Mouse (Mus musculus) limb, embryonic 13.5 days (tissue): ENCODE data around the gene Gm7075. TPM values are rescaled to one million over a fixed set of nuclear protein-coding genes. Genes with fewer than 3 reads are reported as not detected.
"Not testable (repeated sequence)": the region's sequence is repeated elsewhere in the genome, so short reads cannot be mapped to it uniquely, and the experiment has no call there.

Source experiments
- ATAC-seq: fragments of 200-750 bp; cut with Nextera tagmentation; 2 replicates; pipeline ENCODE4 v1.8.0; 2017; ENCODE audit warnings: low read depth, moderate number of reproducible peaks, moderate TSS enrichment; ENCODE audit not compliant: low FRiP score
- H3K27ac ChIP-seq: fragments of 300-500 bp; sonication (generic); 2 replicates; pipeline ENCODE4 v1.5.1; 2015; ENCODE audit warnings: inconsistent platforms, mild to moderate bottlenecking, moderate library complexity
- H3K27me3 ChIP-seq: fragments of 300-500 bp; sonication (generic); 2 replicates; pipeline ENCODE4 v1.6.1; 2015; ENCODE audit warnings: mild to moderate bottlenecking, inconsistent platforms
- H3K36me3 ChIP-seq: fragments of 300-500 bp; sonication (generic); 2 replicates; pipeline ENCODE4 v1.6.1; 2015; ENCODE audit warnings: inconsistent platforms, mild to moderate bottlenecking, moderate library complexity
- H3K4me1 ChIP-seq: fragments of 300-500 bp; sonication (generic); 2 replicates; pipeline ENCODE4 v1.6.1; 2015; ENCODE audit warnings: inconsistent platforms
- H3K4me2 ChIP-seq: fragments of 300-500 bp; sonication (generic); replicated peaks from 2 replicates; pipeline ENCODE4 v1.6.1; 2015; ENCODE audit warnings: inconsistent platforms, mild to moderate bottlenecking, moderate library complexity
- H3K4me3 ChIP-seq: fragments of 300-500 bp; sonication (generic); 2 replicates; pipeline ENCODE4 v1.5.1; 2015; ENCODE audit warnings: moderate library complexity, mild to moderate bottlenecking, inconsistent platforms
- H3K9ac ChIP-seq: fragments of 300-500 bp; sonication (generic); 2 replicates; pipeline ENCODE4 v1.6.1; 2015; ENCODE audit warnings: mild to moderate bottlenecking, inconsistent platforms
- H3K9me3 ChIP-seq: fragments of 300-500 bp; sonication (generic); 2 replicates; pipeline ENCODE4 v1.6.1; 2016; ENCODE audit warnings: inconsistent platforms
- WGBS: fragments of 180-500 bp; shearing (Covaris S2); methylation state at CpG from one replicate; pipeline ENCODE4 v1.1.7; 2015; 5-methylcytosine and 5-hydroxymethylcytosine counted together
- polyA plus RNA-seq: library from polyadenylated mRNA; unstranded; fragments of >200 nt; fragmentation: Nextera tagmentation; extraction: Ambion mirVana; gene quantifications from 2 replicates; pipeline ENCODE4 v1.2.1, GENCODE M21; 2015

The Gm7075 gene
- polyA plus RNA-seq, result not detected in 2 replicates

- no peak within 1 kb of the TSS for H3K9ac ChIP-seq
- no peak within 1 kb of the TSS for H3K4me3 ChIP-seq
- ATAC-seq, result no peak
- H3K4me2 ChIP-seq, result no peak within 1 kb of the TSS
- 0 out of 2 replicates have a peak, but pooled peaks cover 2% of the 10 kb centered on the region for H3K27me3 ChIP-seq
- WGBS, result 89% methylated on average over 18 of the region's 18 CpGs
- H3K4me1 ChIP-seq, result no peaks in the 10 kb centered on the region
- no peaks in the 10 kb centered on the region for H3K36me3 ChIP-seq
- no peaks in the 10 kb centered on the region for H3K9me3 ChIP-seq
- H3K27ac ChIP-seq, result no peak within 1 kb of the TSS
Observed at GRCm38 (mm10) chr10:63421739-63422735, at the start of gene Gm7075. TSS of gene Gm7075 (minus strand) at chr10:63421789.

- Histone ChIP-seq H3K36me3 (no peaks in the 10 kb centered on the region), H3K9me3 (no peaks in the 10 kb centered on the region), H3K4me1 (peaks cover 3% of the 10 kb centered on the region; the same call in 1 of the 2 replicates), H3K27me3 (peaks cover 6% of the 10 kb centered on the region; the same call in 1 of the 2 replicates), H3K4me2 (no peak overlapping the region), H3K9ac (no peak overlapping the region), H3K27ac (no peak overlapping the region), H3K4me3 (no peak overlapping the region)
- WGBS, result 66% methylated on average over 5 of the region's 5 CpGs
- ATAC-seq, result no peak
Observed at GRCm38 (mm10) chr10:63460935-63461334, 39.3 kb upstream of the Gm7075 start.

GRCm38 (mm10) chr10:63457292-63458128, 35.9 kb upstream of the Gm7075 start:
- ATAC-seq, result no peak
- Histone ChIP-seq H3K4me2 (no peak overlapping the region), H3K9me3 (no peaks in the 10 kb centered on the region), H3K4me3 (no peak overlapping the region), H3K9ac (no peak overlapping the region), H3K36me3 (no peaks in the 10 kb centered on the region), H3K4me1 (peaks cover 7% of the 10 kb centered on the region), H3K27me3 (peaks cover 6% of the 10 kb centered on the region; the same call in 1 of the 2 replicates), H3K27ac (no peak overlapping the region)
- 66% methylated on average over 17 of the region's 17 CpGs for WGBS

GRCm38 (mm10) chr10:63455110-63455878, 33.7 kb upstream of the Gm7075 start:
- no peak overlapping the region for H3K4me2 ChIP-seq
- no peak overlapping the region for H3K27ac ChIP-seq
- H3K36me3 ChIP-seq, result no peaks in the 10 kb centered on the region
- H3K9ac ChIP-seq, result no peak overlapping the region
- no peaks in the 10 kb centered on the region for H3K9me3 ChIP-seq
- peaks cover 7% of the 10 kb centered on the region for H3K4me1 ChIP-seq
- no peak overlapping the region for H3K4me3 ChIP-seq
- no peak for ATAC-seq
- WGBS, result 56% methylated on average over 8 of the region's 8 CpGs
- peaks cover 6% of the 10 kb centered on the region; the same call in 1 of the 2 replicates for H3K27me3 ChIP-seq

- Histone ChIP-seq H3K27ac (no peak overlapping the region), H3K27me3 (peaks cover 6% of the 10 kb centered on the region; the same call in 1 of the 2 replicates), H3K4me2 (no peak overlapping the region), H3K36me3 (no peaks in the 10 kb centered on the region), H3K4me3 (no peak overlapping the region), H3K4me1 (peaks cover 6% of the 10 kb centered on the region), H3K9ac (no peak overlapping the region), H3K9me3 (no peaks in the 10 kb centered on the region)
- ATAC-seq, result no peak
- 83% methylated on average over 4 of the region's 4 CpGs for WGBS
Observed at GRCm38 (mm10) chr10:63453926-63454325, 32.3 kb upstream of the Gm7075 start.

GRCm38 (mm10) chr10:63444602-63445387, 23.2 kb upstream of the Gm7075 start:
- not testable (repeated sequence) for ATAC-seq, H3K4me3 ChIP-seq, H3K9ac ChIP-seq

GRCm38 (mm10) chr10:63439694-63440228, 18.2 kb upstream of the Gm7075 start:
- Histone ChIP-seq H3K4me3 (no peak overlapping the region), H3K27me3 (no peaks in the 10 kb centered on the region), H3K9me3 (no peaks in the 10 kb centered on the region), H3K4me1 (no peaks in the 10 kb centered on the region), H3K36me3 (no peaks in the 10 kb centered on the region), H3K9ac (no peak overlapping the region), H3K4me2 (no peak overlapping the region), H3K27ac (no peak overlapping the region)
- WGBS, result 64% methylated on average over 7 of the region's 7 CpGs
- no peak for ATAC-seq

More at GRCm38 (mm10) chr10:63444602-63445387, 23.2 kb upstream of the Gm7075 start:
- WGBS, result 83% methylated on average over 13 of the region's 13 CpGs
- H3K27ac ChIP-seq, H3K4me1 ChIP-seq, H3K36me3 ChIP-seq, H3K4me2 ChIP-seq, H3K27me3 ChIP-seq, H3K9me3 ChIP-seq: not testable (repeated sequence)

GRCm38 (mm10) chr10:63438736-63439262, 17.2 kb upstream of the Gm7075 start:
- H3K4me2 ChIP-seq, result no peak overlapping the region
- H3K27me3 ChIP-seq, result no peaks in the 10 kb centered on the region
- H3K9ac ChIP-seq, result no peak overlapping the region
- no peak for ATAC-seq
- H3K4me1 ChIP-seq, result no peaks in the 10 kb centered on the region
- H3K9me3 ChIP-seq, result no peaks in the 10 kb centered on the region
- no peak overlapping the region for H3K4me3 ChIP-seq
- no peak overlapping the region for H3K27ac ChIP-seq
- no peaks in the 10 kb centered on the region for H3K36me3 ChIP-seq

- H3K4me1 ChIP-seq, result no peaks in the 10 kb centered on the region
- no peak overlapping the region for H3K27ac ChIP-seq
- 79% methylated on average over 2 of the region's 2 CpGs for WGBS
- ATAC-seq, result no peak
- H3K27me3 ChIP-seq, result no peaks in the 10 kb centered on the region
- no peaks in the 10 kb centered on the region for H3K36me3 ChIP-seq
- no peak overlapping the region for H3K4me3 ChIP-seq
- H3K9me3 ChIP-seq, result no peaks in the 10 kb centered on the region
- H3K9ac ChIP-seq, result no peak overlapping the region
- H3K4me2 ChIP-seq, result no peak overlapping the region
Observed at GRCm38 (mm10) chr10:63432887-63433286, 11.3 kb upstream of the Gm7075 start.

GRCm38 (mm10) chr10:63432099-63432498, 10.5 kb upstream of the Gm7075 start:
- H3K27ac ChIP-seq, result no peak overlapping the region
- no peaks in the 10 kb centered on the region for H3K9me3 ChIP-seq
- no peaks in the 10 kb centered on the region for H3K36me3 ChIP-seq
- no peak overlapping the region for H3K4me2 ChIP-seq
- no peak for ATAC-seq
- H3K9ac ChIP-seq, result no peak overlapping the region
- H3K4me1 ChIP-seq, result no peaks in the 10 kb centered on the region
- no peak overlapping the region for H3K4me3 ChIP-seq
- WGBS, result 86% methylated on average over 8 of the region's 8 CpGs
- no peaks in the 10 kb centered on the region for H3K27me3 ChIP-seq
